Mouse (Mus musculus) gastrocnemius, adult 18-20 months (tissue): Measurements from ENCODE around the gene Bin2. TPM values are rescaled to one million over a fixed set of nuclear protein-coding genes. Genes with fewer than 3 reads are reported as not detected.

ENCODE experiments used
- DNase-seq: peaks from one replicate; pipeline ENCODE4 v3.0.0; 2021; ENCODE audit warnings: low spot score
- total RNA-seq, 2 experiments: library from RNA; stranded (reverse); gene quantifications; 2 replicates each; pipeline ENCODE4 v1.2.3; 2021

Bin2 gene
- total RNA-seq, 2 experiments from 2014 or later: 0.37 to 0.50 TPM

- no peak for DNase-seq
Measured at GRCm38 (mm10) chr15:100651610-100652009, 17.7 kb downstream of the Bin2 start.

- no peak for DNase-seq
Measured at GRCm38 (mm10) chr15:100650111-100650510, 19.2 kb downstream of the Bin2 start.

DNA sequence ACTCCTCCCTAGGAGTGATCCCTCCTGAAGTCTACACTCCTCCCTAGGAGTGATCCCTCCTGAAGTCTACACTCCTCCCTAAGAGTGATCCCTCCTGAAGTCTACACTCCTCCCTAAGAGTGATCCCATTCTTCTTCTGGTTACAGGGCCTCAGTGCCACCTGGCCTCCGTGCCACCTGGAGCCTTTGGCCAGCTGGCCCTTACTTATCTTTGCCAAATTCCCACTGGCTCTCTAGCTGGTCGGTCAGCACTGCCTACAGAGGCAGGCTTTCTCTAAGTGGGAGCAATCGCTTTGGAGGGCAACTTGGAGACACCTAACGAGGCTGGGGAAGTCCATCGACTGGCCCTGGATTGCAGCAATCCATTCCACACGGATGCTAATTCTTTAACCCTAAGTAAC is 23.2 kb downstream of the Bin2 start:
- no peak for DNase-seq

GRCm38 (mm10) chr15:100642451-100642850 is 26.9 kb downstream of the Bin2 start:
- no peak for DNase-seq

DNA sequence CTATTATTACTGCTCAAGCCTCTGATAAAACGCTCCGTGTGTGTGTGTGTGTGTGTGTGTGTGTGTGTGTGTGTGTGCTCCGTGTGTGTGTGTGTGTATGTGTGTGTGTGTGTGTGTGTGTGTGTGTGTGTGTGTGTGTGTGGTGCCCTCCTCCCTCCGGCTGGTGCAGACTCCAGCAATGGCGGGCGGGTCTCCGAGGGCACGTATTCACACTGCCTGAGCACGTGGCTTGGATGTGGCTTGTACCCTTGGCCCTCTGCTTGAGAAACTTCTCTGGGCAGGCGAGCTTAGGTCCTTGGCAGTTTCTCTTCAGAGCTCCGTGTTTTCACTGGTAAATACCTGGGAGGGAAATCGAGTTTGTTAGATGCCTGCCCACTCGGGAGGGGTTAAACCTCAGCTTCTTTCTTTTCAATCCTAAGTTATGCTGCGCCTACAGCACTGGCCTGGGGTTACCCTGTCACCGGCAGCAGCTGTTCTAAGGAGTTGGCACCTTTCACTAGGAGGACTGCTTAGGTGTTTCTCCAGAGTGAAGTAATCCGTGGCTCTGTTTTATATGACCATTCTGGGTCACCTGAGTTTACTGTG is 28.0 kb downstream of the Bin2 start:
- DNase-seq: no peak

DNA sequence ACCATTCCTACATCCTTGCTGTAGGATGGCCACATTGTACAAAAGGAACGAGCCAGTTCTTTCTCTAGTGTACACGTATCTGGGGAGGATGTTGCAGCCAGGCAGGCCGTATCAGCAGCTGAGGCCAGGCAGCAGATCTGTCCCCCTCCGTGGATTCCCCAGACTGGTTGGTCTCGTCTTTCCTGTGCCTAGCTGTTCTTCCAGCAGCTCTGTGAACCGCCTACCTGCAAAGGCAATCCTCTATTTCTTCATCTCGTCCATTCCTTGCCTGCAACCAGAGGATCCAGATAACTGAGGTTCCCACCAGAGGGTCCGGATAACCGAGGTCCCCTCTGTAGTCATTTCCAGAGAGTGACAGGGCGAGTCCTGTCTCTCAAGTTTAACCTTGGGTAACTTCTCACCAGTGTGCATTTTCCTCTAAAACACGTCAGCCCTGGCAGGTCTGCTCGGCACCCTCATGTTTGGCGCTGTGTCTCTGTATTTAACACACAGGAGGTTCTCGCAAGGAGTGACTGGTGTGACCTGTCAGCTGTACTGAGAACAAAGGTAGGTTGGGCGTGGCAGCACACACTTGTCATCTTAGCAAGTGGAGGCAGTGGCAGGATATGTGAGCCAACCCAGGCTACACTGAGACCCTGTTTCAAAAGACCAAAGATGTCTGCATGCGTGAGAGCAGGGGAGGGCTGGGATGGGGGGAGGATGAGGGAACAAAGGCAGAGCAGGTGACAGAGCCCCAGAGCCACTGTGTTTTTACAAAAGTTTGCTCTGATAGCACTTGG is 29.2 kb downstream of the Bin2 start:
- no peak for DNase-seq

- DNase-seq: no peak
Measured at GRCm38 (mm10) chr15:100637661-100638060, 31.7 kb downstream of the Bin2 start.

GRCm38 (mm10) chr15:100636700-100637501 is 32.5 kb downstream of the Bin2 start, which contains the start of gene Smagp:
Gene Smagp (minus strand): TSS chr15:100636940.
- no peak for DNase-seq

- DNase-seq: no peak
Measured at GRCm38 (mm10) chr15:100635851-100636645, 33.3 kb downstream of the Bin2 start.

DNA sequence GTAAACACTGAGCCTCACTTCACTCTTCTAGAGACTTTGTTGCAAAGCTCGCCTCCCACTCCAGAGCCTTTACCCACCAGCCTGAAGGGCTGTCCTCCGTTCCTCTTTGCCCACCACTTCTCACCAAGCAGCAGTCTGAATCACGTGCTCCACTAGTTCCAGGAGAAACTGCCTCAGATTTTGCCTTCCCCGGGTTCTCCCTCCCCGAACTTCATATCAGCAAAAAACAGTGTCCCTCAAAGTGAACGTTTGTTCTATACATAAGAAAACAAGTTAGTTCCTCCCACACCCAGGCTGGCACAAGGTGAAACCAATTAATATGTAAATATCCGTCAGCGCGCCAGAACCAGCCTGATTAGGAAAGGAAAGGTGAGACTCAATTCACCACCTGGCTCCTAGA is 34.1 kb downstream of the Bin2 start:
- no peak for DNase-seq

- no peak for DNase-seq
Measured at GRCm38 (mm10) chr15:100633341-100633740, 36.0 kb downstream of the Bin2 start.

GRCm38 (mm10) chr15:100632323-100632722 is 37.0 kb downstream of the Bin2 start:
- no peak for DNase-seq

DNA sequence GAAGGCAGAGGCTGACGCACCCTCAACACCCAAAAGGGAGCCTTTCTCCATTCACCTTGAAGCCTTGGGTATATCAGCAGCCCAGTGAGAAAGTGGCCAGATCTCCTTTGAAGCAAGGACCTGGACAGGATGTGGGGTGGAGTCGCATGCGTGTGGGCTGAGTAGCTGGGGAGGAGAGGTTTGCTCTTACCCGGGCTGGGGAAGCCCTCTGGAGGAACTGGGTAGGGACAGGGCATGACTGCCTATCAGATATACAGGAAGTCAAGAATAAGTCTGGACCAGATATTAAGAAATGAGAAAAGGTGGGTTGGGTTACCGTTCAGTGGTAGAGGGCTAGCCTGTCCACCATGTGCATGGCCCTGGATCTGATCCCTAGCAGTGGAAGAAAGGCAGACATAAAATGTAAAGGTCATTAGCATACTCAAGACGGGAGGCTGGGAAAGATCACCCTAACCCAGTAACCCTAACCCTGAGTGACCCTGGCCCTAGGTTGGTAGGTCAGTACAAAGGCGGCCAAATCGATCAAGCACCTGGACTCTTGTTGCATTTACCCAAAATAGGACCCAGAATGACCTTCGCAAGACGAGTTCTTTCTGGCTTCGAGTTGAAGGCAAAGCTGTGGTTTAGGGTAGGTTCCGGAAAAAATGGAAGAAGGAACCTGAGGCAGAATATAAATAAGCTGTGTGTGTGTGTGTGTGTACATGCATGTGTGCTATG is 37.7 kb downstream of the Bin2 start:
- DNase-seq: no peak

DNA sequence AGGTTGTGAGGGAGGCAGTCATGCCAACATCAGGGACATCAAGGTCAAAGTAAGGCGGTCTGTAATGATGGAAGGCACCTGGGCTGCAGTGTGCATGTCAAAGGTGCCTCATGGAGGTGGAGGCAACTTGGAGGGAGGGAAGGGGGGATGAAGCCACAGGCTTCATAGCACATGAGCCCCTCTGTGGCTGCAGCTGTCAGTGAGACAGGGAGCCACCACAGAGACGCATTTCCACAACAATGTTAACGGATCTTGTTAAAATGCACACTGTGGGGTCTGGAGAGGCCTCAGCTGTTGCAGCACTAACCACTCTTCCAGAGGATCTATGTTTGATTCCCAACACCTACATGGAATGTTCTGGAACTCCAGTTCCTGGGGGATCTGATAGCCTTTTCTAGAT is 39.2 kb downstream of the Bin2 start:
- DNase-seq: no peak

DNA sequence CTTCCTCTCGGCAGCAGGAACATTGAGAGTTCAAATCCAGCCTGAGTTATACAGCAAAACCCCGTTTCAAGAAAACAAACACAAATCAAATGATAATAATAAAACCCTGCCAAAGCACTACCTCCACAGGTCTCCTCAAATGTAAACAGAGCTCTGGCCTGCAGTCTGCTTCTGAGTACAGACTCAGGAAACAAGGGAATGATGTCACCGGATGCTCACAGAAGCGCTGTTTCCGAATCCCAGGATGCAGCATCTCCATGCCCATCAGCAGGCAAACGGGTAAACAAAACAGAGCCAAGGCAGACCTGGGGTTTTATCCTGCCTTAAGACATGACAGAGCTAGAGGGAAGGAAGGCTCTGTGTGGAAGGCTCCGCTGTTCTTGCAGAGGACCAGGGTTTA is 40.6 kb downstream of the Bin2 start:
- no peak for DNase-seq

- no peak for DNase-seq
Measured at GRCm38 (mm10) chr15:100627774-100628370, 41.5 kb downstream of the Bin2 start.

GRCm38 (mm10) chr15:100627287-100627686 is 42.1 kb downstream of the Bin2 start:
- no peak for DNase-seq

GRCm38 (mm10) chr15:100624435-100624834 is 44.9 kb downstream of the Bin2 start:
- DNase-seq: no peak

- no peak for DNase-seq
Measured at GRCm38 (mm10) chr15:100623754-100624153, 45.6 kb downstream of the Bin2 start.

GRCm38 (mm10) chr15:100622164-100622563 is 47.2 kb downstream of the Bin2 start:
- DNase-seq: no peak
